Mouse (Mus musculus): ENCODE results near the gene Farp2. TPM values are rescaled to one million over a fixed set of nuclear protein-coding genes. Genes with fewer than 3 reads are reported as not detected.
A peak's percentile ranks its signal among the peaks of the same experiment; 100 is the strongest.

Farp2 gene
- total and polyA plus RNA-seq, 3 experiments = 0.89 to 2.1 (median 1.8) TPM

DNA sequence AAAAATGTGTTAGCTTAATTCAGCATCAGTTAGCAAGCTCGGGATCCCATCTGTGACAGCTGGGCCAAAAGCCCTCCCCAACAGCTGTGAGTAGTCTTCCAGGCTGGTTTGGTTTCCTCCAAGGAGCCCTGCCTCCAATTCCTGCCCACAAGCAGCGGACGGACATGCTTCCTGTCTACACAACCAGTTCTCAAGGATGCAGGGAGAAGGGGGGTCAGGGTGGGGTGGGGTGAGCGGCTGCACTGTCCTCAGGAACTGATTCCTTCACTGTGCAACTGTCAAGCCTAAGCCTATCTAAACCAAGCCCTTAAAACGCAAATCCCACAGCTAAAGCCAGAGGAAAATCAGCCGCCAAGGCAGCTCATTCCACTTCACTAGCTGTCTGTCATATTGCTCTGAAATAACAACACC lies 122.6 kb downstream of the Farp2 start:
- H3K4me3 ChIP-seq (replicated peaks in 1 of 3; ENCODE audit: low read depth in 2 of 3, low read length in 2 of 3, poor library complexity in 1 of 3) = peak overlapping the region; percentile 80 to 98 (median 88)
- in situ Hi-C loops (cut with MboI; ENCODE audit: low pct_ligation_motif_present, low pct_unique_long_range_greater_than_20kb, low sequenced_read_pairs) (no loop called here), dilution Hi-C loops (cut with MboI; ENCODE audit: extremely low pct_ligation_motif_present, extremely low pct_unique_long_range_greater_than_20kb, low sequenced_read_pairs) (no loop called here)
- no peak for TF ChIP-seq POLR2A (IDR thresholded peaks at IDR 0.05; ENCODE audit: low read depth, low read length)
- TF ChIP-seq KAT2A (IDR thresholded peaks at IDR 0.05; ENCODE audit: insufficient replicate concordance, low read length) = no peak
- no peak for TF ChIP-seq MAFK (IDR thresholded peaks at IDR 0.05; ENCODE audit: insufficient replicate concordance, low read length)
- TF ChIP-seq HCFC1 (IDR thresholded peaks at IDR 0.05; ENCODE audit: low read depth, low read length) = no peak
- no peak for TF ChIP-seq JUN (IDR thresholded peaks at IDR 0.05; ENCODE audit: insufficient read depth, low read depth, low read length)
- TF ChIP-seq ZMIZ1 (IDR thresholded peaks at IDR 0.05; ENCODE audit: low read depth, low read length) = no peak
- no peak for TF ChIP-seq USF1 (IDR thresholded peaks at IDR 0.05; ENCODE audit: low read depth, low read length)
- TF ChIP-seq MAZ (IDR thresholded peaks at IDR 0.05; ENCODE audit: low read depth, low read length) = no peak
- no peak for TF ChIP-seq RCOR1 (conservative IDR thresholded peaks at IDR 0.05; ENCODE audit: low read depth, low read length)
- no peak for TF ChIP-seq CTCF (conservative IDR thresholded peaks at IDR 0.05 in 1 of 2, IDR thresholded peaks at IDR 0.05 in 1 of 2; ENCODE audit: low read depth in 2 of 2, low read length in 2 of 2)
- TF ChIP-seq SIN3A (IDR thresholded peaks at IDR 0.05; ENCODE audit: low read length) = no peak
- no peak for TF ChIP-seq ZKSCAN1 (IDR thresholded peaks at IDR 0.05; ENCODE audit: borderline replicate concordance, low read depth, low read length)
- TF ChIP-seq IRF4 (IDR thresholded peaks at IDR 0.05; ENCODE audit: low read depth, low read length) = no peak
- TF ChIP-seq ETS1 (conservative IDR thresholded peaks at IDR 0.05; ENCODE audit: low read depth, low read length) = no peak
- TF ChIP-seq NELFE (IDR thresholded peaks at IDR 0.05; ENCODE audit: low read depth, low read length) = no peak
- TF ChIP-seq UBTF (IDR thresholded peaks at IDR 0.05; ENCODE audit: low read depth, low read length) = no peak
- TF ChIP-seq BHLHE40 (IDR thresholded peaks at IDR 0.05; ENCODE audit: low read depth, low read length) = no peak
- TF ChIP-seq CHD2 (IDR thresholded peaks at IDR 0.05; ENCODE audit: low read length) = no peak
- no peak for TF ChIP-seq PAX5 (IDR thresholded peaks at IDR 0.05; ENCODE audit: low read length)
- H3K9me3 ChIP-seq (replicated peaks; ENCODE audit: low read length) = no peaks in the 10 kb centered on the region
- peaks cover 15% of the 10 kb centered on the region; the same call in 1 of the 2 replicates for H3K79me2 ChIP-seq (replicated peaks; ENCODE audit: control insufficient read depth, extremely low read depth, insufficient read depth, poor library complexity, severe bottlenecking)
- H3K36me3 ChIP-seq (replicated peaks in 1 of 2; ENCODE audit: control insufficient read depth in 1 of 2, insufficient read depth in 1 of 2, low read length in 1 of 2) = peaks cover 0 to 31% of the 10 kb centered on the region in 2 experiments
- H3K27ac ChIP-seq (ENCODE audit: insufficient read depth, low read depth) = no peak overlapping the region
- peak overlapping the region; percentile 89 for H3K4me2 ChIP-seq (ENCODE audit: insufficient read depth, low read depth, poor library complexity, severe bottlenecking)
- H3K27me3 ChIP-seq (replicated peaks) = no peaks in the 10 kb centered on the region
- no peak for DNase-seq (ENCODE audit: extremely low read depth)
- peaks cover 4 to 26% of the 10 kb centered on the region in 2 experiments for H3K4me1 ChIP-seq (ENCODE audit: control insufficient read depth in 1 of 2, insufficient read depth in 2 of 2)
- H3K9ac ChIP-seq (ENCODE audit: insufficient read depth, low read depth) = peak overlapping the region; percentile 71

- TF ChIP-seq KAT2A (IDR thresholded peaks at IDR 0.05; ENCODE audit: insufficient replicate concordance, low read length) = no peak
- TF ChIP-seq MAX (IDR thresholded peaks at IDR 0.05; ENCODE audit: low read length) = peak; percentile 4; the same call in 1 of the 2 replicates
- TF ChIP-seq UBTF (IDR thresholded peaks at IDR 0.05; ENCODE audit: low read depth, low read length) = peak; percentile 57; the same call in 1 of the 2 replicates
- Histone ChIP-seq H3K4me2 (ENCODE audit: insufficient read depth, low read depth, poor library complexity, severe bottlenecking) (peak overlapping the region; percentile 89), H3K36me3 (replicated peaks in 1 of 2; ENCODE audit: control insufficient read depth in 1 of 2, insufficient read depth in 1 of 2, low read length in 1 of 2) (peaks cover 0 to 28% of the 10 kb centered on the region in 2 experiments), H3K9ac (ENCODE audit: insufficient read depth, low read depth) (peak overlapping the region; percentile 71), H3K27ac (ENCODE audit: insufficient read depth, low read depth) (peak overlapping the region; percentile 10; the same call in 1 of the 2 replicates), H3K79me2 (replicated peaks; ENCODE audit: control insufficient read depth, extremely low read depth, insufficient read depth, poor library complexity, severe bottlenecking) (peaks cover 15% of the 10 kb centered on the region; the same call in 1 of the 2 replicates), H3K4me1 (ENCODE audit: control insufficient read depth in 1 of 2, insufficient read depth in 2 of 2) (peaks cover 4 to 26% of the 10 kb centered on the region in 2 experiments), H3K9me3 (replicated peaks; ENCODE audit: low read length) (no peaks in the 10 kb centered on the region), H3K27me3 (replicated peaks) (no peaks in the 10 kb centered on the region), H3K4me3 (replicated peaks in 1 of 3; ENCODE audit: low read depth in 2 of 3, low read length in 2 of 3, poor library complexity in 1 of 3) (peak overlapping the region; percentile 80 to 98 (median 88))
- in situ Hi-C loops (cut with MboI; ENCODE audit: low pct_ligation_motif_present, low pct_unique_long_range_greater_than_20kb, low sequenced_read_pairs) (no loop called here), dilution Hi-C loops (cut with MboI; ENCODE audit: extremely low pct_ligation_motif_present, extremely low pct_unique_long_range_greater_than_20kb, low sequenced_read_pairs) (no loop called here)
- DNase-seq (ENCODE audit: extremely low read depth) = no peak
These were observed 123.3 kb downstream of the Farp2 start for GRCm38 (mm10) chr1:93635091-93635579.

Measured in CH12.LX (cell line).